Mouse (Mus musculus) megakaryocyte, embryonic 14.5 days (primary cell): ENCODE results near the gene Acbd6. TPM values are rescaled to one million over a fixed set of nuclear protein-coding genes. Genes with fewer than 3 reads are reported as not detected.

Experiments
- H3K27me3 ChIP-seq: replicated peaks from 2 replicates; pipeline ENCODE3; 2012; ENCODE audit warnings: inconsistent platforms
- H3K36me3 ChIP-seq: replicated peaks from 2 replicates; pipeline ENCODE3; 2012; ENCODE audit warnings: low read length, inconsistent platforms, mixed read lengths
- H3K4me1 ChIP-seq: 2 replicates; pipeline ENCODE4 v1.6.1; 2012; ENCODE audit warnings: inconsistent platforms
- H3K4me3 ChIP-seq: replicated peaks from 2 replicates; pipeline ENCODE3; 2012; ENCODE audit warnings: moderate library complexity, mild to moderate bottlenecking, inconsistent platforms
- H3K9me3 ChIP-seq: 2 replicates; pipeline ENCODE4 v1.6.1; 2012; ENCODE audit warnings: inconsistent platforms
- FLI1 ChIP-seq: IDR thresholded peaks from 2 replicates; pipeline ENCODE4 v1.6.1; 2012; ENCODE audit warnings: low read length, inconsistent platforms, mixed read lengths
- GATA1 ChIP-seq: IDR thresholded peaks from 3 replicates; pipeline ENCODE4 v1.6.1; 2012; ENCODE audit warnings: mixed read lengths, low read length, inconsistent platforms, borderline replicate concordance
- polyA plus RNA-seq: library from polyadenylated mRNA; stranded (reverse); fragments of >175 nt; gene quantifications from 2 replicates; pipeline ENCODE4 v1.2.3, GENCODE M21; 2012; ENCODE audit warnings: low replicate concordance; ENCODE audit not compliant: insufficient read depth

Acbd6 gene
- polyA plus RNA-seq, result 266 and 594 TPM in 2 replicates

DNA sequence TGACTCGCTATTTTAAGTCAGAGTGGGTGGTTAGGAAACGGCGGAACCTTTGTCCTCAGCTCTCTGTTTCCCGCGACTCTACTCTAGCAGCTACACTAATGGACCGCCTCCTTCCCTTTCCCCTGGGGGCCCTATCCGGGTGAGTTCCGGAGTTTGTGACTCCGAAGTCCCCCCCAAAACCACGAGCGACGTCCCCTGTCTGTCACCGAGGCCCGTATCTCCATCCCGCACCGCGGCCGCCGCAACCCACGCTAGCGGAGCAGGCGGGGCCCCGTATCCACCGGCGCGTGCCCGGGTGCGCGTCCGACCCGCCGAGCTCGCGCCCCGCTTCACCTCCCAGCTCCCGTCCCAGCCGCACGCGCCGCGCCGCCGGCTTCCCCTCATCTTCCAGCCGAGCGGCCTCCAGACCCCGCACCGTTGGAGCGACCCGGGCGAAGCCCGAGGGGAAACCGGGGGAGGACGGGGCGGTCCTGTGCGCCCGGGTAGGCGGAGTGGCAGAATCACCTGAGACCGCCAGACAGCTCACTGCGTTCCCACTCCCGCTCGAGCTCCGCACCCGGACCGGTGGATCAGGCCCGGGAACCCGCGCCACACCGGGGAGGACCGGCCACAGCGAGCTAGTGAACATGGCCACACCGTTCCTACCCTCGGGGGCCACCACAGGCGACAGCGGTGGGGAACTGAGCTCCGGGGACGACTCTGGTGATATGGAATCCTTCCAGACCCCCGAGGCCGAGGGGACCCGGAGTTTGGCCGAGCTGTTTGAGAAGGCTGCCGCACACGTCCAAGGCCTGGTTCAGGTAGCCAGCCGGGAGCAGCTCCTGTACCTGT, at the start of gene Acbd6:
Gene Acbd6 (plus strand): TSS at position 109 of the 831 bp plus-strand sequence.
- peaks cover 4% of the 10 kb centered on the region for H3K9me3 ChIP-seq
- no peak for TF ChIP-seq FLI1
- TF ChIP-seq GATA1, result no peak
- peaks cover 43% of the 10 kb centered on the region for H3K4me1 ChIP-seq
- no peaks in the 10 kb centered on the region for H3K27me3 ChIP-seq
- H3K4me3 ChIP-seq, result peak within 1 kb of the TSS; percentile 94
- H3K36me3 ChIP-seq, result no peaks in the 10 kb centered on the region

- no peak for TF ChIP-seq GATA1
- TF ChIP-seq FLI1, result no peak
- Histone ChIP-seq H3K9me3 (peaks cover 8% of the 10 kb centered on the region), H3K4me1 (peaks cover 29% of the 10 kb centered on the region), H3K36me3 (peaks cover 4% of the 10 kb centered on the region), H3K27me3 (no peaks in the 10 kb centered on the region), H3K4me3 (no peak overlapping the region)
These were observed 47.7 kb upstream of the Acbd6 start for GRCm38 (mm10) chr1:155510263-155510662.

- Histone ChIP-seq H3K36me3 (no peaks in the 10 kb centered on the region), H3K27me3 (no peaks in the 10 kb centered on the region), H3K4me1 (peaks cover 8% of the 10 kb centered on the region), H3K4me3 (no peak overlapping the region), H3K9me3 (peaks cover 9% of the 10 kb centered on the region; the same call in 1 of the 2 replicates)
- TF ChIP-seq GATA1 (no peak), FLI1 (no peak)
These were observed 42.1 kb upstream of the Acbd6 start for GRCm38 (mm10) chr1:155515866-155516265.

DNA sequence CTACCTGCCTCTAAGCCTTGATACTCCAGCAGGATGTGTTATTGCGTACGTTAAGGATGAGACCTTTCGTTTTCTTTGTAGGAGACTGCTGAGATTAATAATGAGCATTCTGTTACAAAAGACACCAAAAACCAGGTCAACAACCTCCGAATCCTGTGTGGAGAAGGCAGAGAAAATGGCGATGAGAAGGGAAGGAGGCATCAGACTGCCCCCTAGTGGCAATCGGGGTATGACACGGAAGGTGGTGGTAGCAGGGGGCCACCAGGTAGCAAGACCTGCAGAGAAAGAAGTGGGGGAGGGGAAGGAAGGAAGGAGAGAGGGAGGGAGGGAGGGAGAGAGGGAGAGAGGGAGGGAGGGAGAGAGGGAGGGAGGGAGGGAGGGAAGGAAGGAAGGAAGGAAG, 41.3 kb upstream of the Acbd6 start:
- no peak for TF ChIP-seq FLI1
- no peak for TF ChIP-seq GATA1
- Histone ChIP-seq H3K4me3 (no peak overlapping the region), H3K27me3 (peaks cover 2% of the 10 kb centered on the region), H3K9me3 (peaks cover 9% of the 10 kb centered on the region; the same call in 1 of the 2 replicates), H3K36me3 (no peaks in the 10 kb centered on the region), H3K4me1 (peaks cover 8% of the 10 kb centered on the region)

- Histone ChIP-seq H3K4me1 (peaks cover 9% of the 10 kb centered on the region), H3K27me3 (peaks cover 3% of the 10 kb centered on the region), H3K4me3 (no peak overlapping the region), H3K9me3 (peaks cover 9% of the 10 kb centered on the region; the same call in 1 of the 2 replicates), H3K36me3 (no peaks in the 10 kb centered on the region)
- no peak for TF ChIP-seq GATA1
- TF ChIP-seq FLI1, result no peak
These were observed 40.9 kb upstream of the Acbd6 start for GRCm38 (mm10) chr1:155517060-155517459.

DNA sequence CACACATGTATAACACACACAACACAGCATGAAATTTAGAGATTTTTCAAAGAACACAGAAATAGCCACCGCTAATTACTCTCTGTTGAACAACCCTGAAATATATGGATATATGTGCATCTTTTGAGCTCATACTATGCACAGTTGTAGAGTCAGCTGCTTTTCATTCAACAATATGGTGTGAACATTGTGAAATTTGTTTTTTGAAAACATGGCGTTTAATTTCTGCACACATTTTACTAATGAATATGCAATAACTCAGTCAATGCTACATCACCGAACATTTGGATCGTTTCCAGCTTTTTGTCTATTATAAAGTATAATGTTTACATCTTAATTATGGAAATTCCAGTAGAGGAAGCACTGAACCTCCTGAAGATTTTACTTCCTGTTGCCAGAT, 37.6 kb upstream of the Acbd6 start:
- Histone ChIP-seq H3K4me3 (no peak overlapping the region), H3K27me3 (peaks cover 6% of the 10 kb centered on the region), H3K36me3 (no peaks in the 10 kb centered on the region), H3K9me3 (peaks cover 9% of the 10 kb centered on the region; the same call in 1 of the 2 replicates), H3K4me1 (peaks cover 9% of the 10 kb centered on the region)
- TF ChIP-seq GATA1 (no peak), FLI1 (no peak)

DNA sequence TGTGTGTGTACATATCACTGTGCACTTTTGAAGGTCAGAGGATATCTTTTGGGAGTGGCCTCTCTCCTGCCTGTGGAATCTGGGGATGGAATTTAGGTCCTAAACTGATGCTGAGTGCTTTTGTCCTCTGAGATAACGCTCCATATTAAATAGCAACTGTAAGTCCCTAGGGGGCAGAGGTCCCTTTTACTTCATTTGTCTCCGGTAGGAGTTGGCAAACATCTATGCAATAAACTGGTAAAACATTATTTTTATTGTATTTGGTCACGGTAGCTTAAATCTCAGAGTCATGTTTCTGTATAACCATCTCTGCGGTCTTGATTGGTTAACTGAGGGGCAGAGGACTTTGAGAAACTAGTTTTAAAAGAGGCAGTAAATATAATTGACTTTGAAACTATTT, 35.4 kb upstream of the Acbd6 start:
- H3K27me3 ChIP-seq, result peaks cover 8% of the 10 kb centered on the region
- H3K4me1 ChIP-seq, result peaks cover 6% of the 10 kb centered on the region; the same call in 1 of the 2 replicates
- H3K36me3 ChIP-seq, result no peaks in the 10 kb centered on the region
- no peak for TF ChIP-seq GATA1
- TF ChIP-seq FLI1, result no peak
- H3K9me3 ChIP-seq, result peaks cover 7% of the 10 kb centered on the region; the same call in 1 of the 2 replicates
- H3K4me3 ChIP-seq, result no peak overlapping the region

GRCm38 (mm10) chr1:155526176-155526575, 31.7 kb upstream of the Acbd6 start:
- H3K4me3 ChIP-seq, result no peak overlapping the region
- H3K27me3 ChIP-seq, result peaks cover 16% of the 10 kb centered on the region
- no peak for TF ChIP-seq FLI1
- TF ChIP-seq GATA1, result no peak
- H3K9me3 ChIP-seq, result no peaks in the 10 kb centered on the region
- H3K36me3 ChIP-seq, result no peaks in the 10 kb centered on the region
- peaks cover 29% of the 10 kb centered on the region for H3K4me1 ChIP-seq

- H3K4me3 ChIP-seq, result no peak overlapping the region
- H3K9me3 ChIP-seq, result no peaks in the 10 kb centered on the region
- H3K36me3 ChIP-seq, result no peaks in the 10 kb centered on the region
- peaks cover 13% of the 10 kb centered on the region for H3K27me3 ChIP-seq
- peaks cover 31% of the 10 kb centered on the region for H3K4me1 ChIP-seq
- no peak for TF ChIP-seq FLI1
- no peak for TF ChIP-seq GATA1
These were observed 30.7 kb upstream of the Acbd6 start for GRCm38 (mm10) chr1:155527027-155527786.

GRCm38 (mm10) chr1:155527787-155528158, 30.1 kb upstream of the Acbd6 start:
- peaks cover 36% of the 10 kb centered on the region for H3K4me1 ChIP-seq
- no peak overlapping the region for H3K4me3 ChIP-seq
- TF ChIP-seq FLI1, result no peak
- no peak for TF ChIP-seq GATA1
- H3K36me3 ChIP-seq, result no peaks in the 10 kb centered on the region
- no peaks in the 10 kb centered on the region for H3K9me3 ChIP-seq
- peaks cover 13% of the 10 kb centered on the region for H3K27me3 ChIP-seq
